Mouse (Mus musculus): ENCODE results near the gene Olfr107.

Gene Olfr107

GRCm38 (mm10) chr17:37398926-37399325 lies at the start of gene Olfr107:
TSS of gene Olfr107 (plus strand) at chr17:37399226.
- DNase-seq (ENCODE audit: low spot score): no peak

DNA sequence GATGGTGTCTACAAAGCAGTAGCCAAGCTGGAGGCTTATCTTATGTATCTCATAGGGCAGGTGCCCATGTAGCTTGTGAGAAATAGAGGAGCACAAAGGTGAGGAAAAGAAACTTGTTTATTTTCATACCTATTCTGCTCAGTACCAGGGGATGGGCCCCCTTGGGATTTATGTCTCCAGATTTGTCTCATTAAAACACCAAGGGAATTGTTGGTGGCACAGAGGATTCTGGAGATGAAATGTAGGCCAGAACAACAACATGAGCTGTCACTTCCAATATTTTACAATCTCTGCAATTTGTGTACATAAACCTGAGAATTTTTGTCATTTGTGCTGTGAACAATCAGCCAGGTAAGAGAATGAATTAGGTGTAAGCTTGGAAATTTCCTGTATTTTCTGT lies 39.7 kb upstream of the Olfr107 start, which contains the start of gene Olfr104-ps:
TSS of gene Olfr104-ps (plus strand) at position 301 of the 400 bp plus-strand sequence.
- no peak for DNase-seq (ENCODE audit: low spot score)

DNA sequence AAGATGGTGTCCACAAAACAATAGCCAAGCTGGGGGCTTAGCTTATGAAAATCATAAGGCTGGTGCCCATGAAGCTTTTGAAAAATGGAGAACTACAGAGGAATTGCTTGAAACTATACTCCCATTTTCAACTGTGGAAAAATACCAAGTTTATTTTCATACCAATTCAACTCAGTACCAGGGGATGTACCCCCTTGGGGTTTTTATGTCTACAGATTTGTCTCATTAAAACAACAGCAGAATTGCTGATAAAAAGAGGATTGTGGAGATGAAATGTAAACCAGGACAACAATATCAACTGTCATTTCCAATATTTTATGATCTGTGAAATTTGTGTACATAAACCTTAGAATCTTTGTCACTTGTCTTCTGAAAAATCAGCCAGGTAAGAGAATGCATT lies 20.3 kb upstream of the Olfr107 start, which contains the start of gene Olfr105-ps:
TSS of gene Olfr105-ps (plus strand) at position 301 of the 400 bp plus-strand sequence.
- DNase-seq (ENCODE audit: low spot score): no peak

DNA sequence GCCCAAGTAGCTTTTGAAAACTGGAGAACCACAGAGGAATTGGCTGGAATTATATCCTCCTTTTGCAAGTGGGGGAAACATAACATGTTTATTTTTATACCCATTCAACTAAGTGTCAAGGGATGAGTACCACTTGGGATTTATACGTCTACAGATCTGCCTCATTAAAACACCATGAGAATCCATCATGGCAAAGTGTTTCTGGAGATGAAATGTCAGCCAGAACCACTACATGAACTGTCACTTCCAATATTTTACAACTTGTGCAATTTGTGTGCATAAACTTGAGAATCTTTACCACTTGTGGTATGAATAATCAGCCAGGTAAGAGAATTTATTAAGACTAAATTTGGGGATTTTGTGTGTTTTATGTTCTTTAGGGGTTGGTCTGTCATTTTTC lies 8.9 kb upstream of the Olfr107 start, which contains the start of gene Olfr106-ps:
TSS of gene Olfr106-ps (plus strand) at position 301 of the 400 bp plus-strand sequence.
- no peak for DNase-seq (ENCODE audit: low spot score)

- DNase-seq (ENCODE audit: low spot score): no peak
Observed at GRCm38 (mm10) chr17:37413380-37413779, 14.4 kb downstream of the Olfr107 start.

DNA sequence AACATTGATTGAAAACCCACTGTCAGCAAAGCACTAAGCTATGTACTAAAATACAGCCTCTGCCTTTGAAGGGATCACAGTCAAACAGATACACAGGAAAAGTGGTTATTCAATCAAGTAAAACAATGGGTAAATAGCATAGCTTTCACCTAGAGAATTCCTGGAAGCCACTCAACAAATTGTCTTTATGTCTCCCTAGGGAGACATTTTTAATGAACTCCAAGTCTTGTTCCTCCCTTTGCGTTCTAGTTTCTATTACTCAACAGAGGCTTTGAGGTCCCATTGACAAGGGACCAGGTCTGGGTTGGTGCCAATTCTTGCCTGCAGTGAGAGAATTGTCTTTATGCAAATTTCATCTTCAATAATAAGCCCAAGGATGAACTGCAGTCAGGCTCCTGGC lies 46.2 kb downstream of the Olfr107 start, which contains the start of gene Olfr108:
TSS of gene Olfr108 (plus strand) at position 301 of the 400 bp plus-strand sequence.
- DNase-seq (ENCODE audit: low spot score): no peak

Data from embryo, embryonic 10.5 days (tissue).